In the genomic region with DNA sequence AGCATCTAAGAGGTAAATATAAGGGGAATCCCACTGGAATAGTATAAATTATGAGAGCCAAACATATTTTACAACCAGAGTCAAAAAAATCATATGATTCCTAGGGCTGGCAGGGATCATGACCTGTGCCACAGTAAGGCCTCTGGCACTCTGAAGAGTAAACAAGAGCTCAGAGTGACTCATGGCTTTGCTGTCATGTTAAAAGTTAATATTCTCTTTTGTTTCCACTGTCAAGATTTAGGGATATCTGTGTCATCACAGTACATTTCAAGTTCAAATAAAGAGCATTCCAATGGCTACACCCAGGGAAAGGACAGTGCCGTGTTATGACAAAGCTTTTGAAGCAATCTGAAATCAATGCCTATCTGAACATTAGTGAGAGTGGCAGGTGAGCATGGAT, we compare ENCODE assay signal across 27 mouse cellular contexts.
DNase-seq lines count a peak whose midpoint lies in the region; ATAC-seq and TF ChIP-seq lines count a peak whose summit lies in the region.
"Had no signal": no experiment of that assay in that cellular context is flagged by ENCODE, and none has a peak within 500 bp of the region (broad histone marks: within the 10 kb centered on the region; RNA-seq: fewer than 3 reads in every experiment).

No protein-coding gene starts in this region.

- H3K4me3 ChIP-seq in liver, postnatal 0 days (ENCODE audit: low read depth, low read length) = no peak overlapping the region
- no peak overlapping the region for H3K4me3 ChIP-seq in liver, embryonic 12.5 days
- no peak overlapping the region for H3K4me3 ChIP-seq in myocyte
- no peak overlapping the region for H3K4me3 ChIP-seq in intestine, postnatal 0 days (ENCODE audit: low read depth, low read length)
- H3K4me3 ChIP-seq: embryonic facial prominence, embryonic 13.5 days; erythroblast, embryonic 14.5 days; intestine, embryonic 15.5 days; layer of hippocampus, adult 2 months; limb, embryonic 13.5 days; midbrain, embryonic 15.5 days had no signal

- H3K9me3 ChIP-seq in liver, postnatal 0 days (ENCODE audit: low read length) = no peaks in the 10 kb centered on the region
- no peaks in the 10 kb centered on the region for H3K9me3 ChIP-seq in liver, embryonic 12.5 days (replicated peaks)
- H3K9me3 ChIP-seq in intestine, postnatal 0 days (ENCODE audit: control insufficient read depth) = no peaks in the 10 kb centered on the region
- H3K9me3 ChIP-seq: embryonic facial prominence, embryonic 13.5 days; intestine, embryonic 15.5 days; limb, embryonic 13.5 days; midbrain, embryonic 15.5 days had no signal

- no peaks in the 10 kb centered on the region for H3K27me3 ChIP-seq in liver, postnatal 0 days (ENCODE audit: insufficient read depth, low read length)
- H3K27me3 ChIP-seq in liver, embryonic 12.5 days (replicated peaks) = no peaks in the 10 kb centered on the region
- H3K27me3 ChIP-seq in myocyte (ENCODE audit: control insufficient read depth, insufficient read depth, insufficient read length) = no peaks in the 10 kb centered on the region
- no peaks in the 10 kb centered on the region for H3K27me3 ChIP-seq in intestine, postnatal 0 days (replicated peaks; ENCODE audit: control insufficient read depth, insufficient read depth, low read length)
- H3K27me3 ChIP-seq: embryonic facial prominence, embryonic 13.5 days; intestine, embryonic 15.5 days; limb, embryonic 13.5 days; midbrain, embryonic 15.5 days had no signal

- H3K79me2 ChIP-seq in myocyte (ENCODE audit: control insufficient read depth, insufficient read depth) = no peaks in the 10 kb centered on the region

- H3K4me1 ChIP-seq in liver, postnatal 0 days (ENCODE audit: insufficient read depth) = peaks cover 7% of the 10 kb centered on the region; the same call in 1 of the 2 replicates
- H3K4me1 ChIP-seq in liver, embryonic 12.5 days = no peaks in the 10 kb centered on the region
- no peaks in the 10 kb centered on the region for H3K4me1 ChIP-seq in intestine, postnatal 0 days (replicated peaks; ENCODE audit: control insufficient read depth, insufficient read depth, low read length)
- H3K4me1 ChIP-seq: intestine, embryonic 15.5 days; limb, embryonic 13.5 days; midbrain, embryonic 15.5 days had no signal

- DNase-seq in adrenal gland, adult 2 months = peak; percentile 43
- no peak for DNase-seq in adrenal gland, postnatal 4 days (ENCODE audit: low spot score in 2 of 2)
- no peak for DNase-seq in liver, postnatal 0 days
- peak; percentile 16 for DNase-seq in adrenal gland, postnatal 14 days
- no peak for DNase-seq in gastrocnemius, adult 8-10 months (ENCODE audit: low spot score in 2 of 2)
- DNase-seq: cerebellum, adult 18-20 months; cerebellum, postnatal 10 days; forebrain, postnatal 0 days; gastrocnemius, postnatal 14 days; lung, embryonic 14.5 days; lung, postnatal 14 days; right cerebral cortex, adult 18-20 months; spleen, adult 18-20 months; thymus, adult 2 months; thymus, postnatal 36 days had no signal

- peak; percentile 89 for ATAC-seq in liver, postnatal 0 days
- ATAC-seq in liver, embryonic 12.5 days = no peak
- no peak for ATAC-seq in intestine, postnatal 0 days
- ATAC-seq: CD4-positive, CD25-positive, alpha-beta regulatory T cell, adult 4 months; forebrain, postnatal 0 days; hindbrain, embryonic 16.5 days; intestine, embryonic 15.5 days; midbrain, embryonic 15.5 days had no signal

- 53% methylated on average over 1 of the region's 1 CpGs for WGBS in liver, postnatal 0 days (ENCODE audit: insufficient replicate concordance)
- 67% methylated on average over 1 of the region's 1 CpGs for WGBS in liver, embryonic 12.5 days (ENCODE audit: insufficient replicate concordance)
- 62% methylated on average over 1 of the region's 1 CpGs for WGBS in intestine, postnatal 0 days

- no peak for TF ChIP-seq POLR2A in myocyte (IDR thresholded peaks at IDR 0.05; ENCODE audit: insufficient read length, low read depth)

- H3K4me2 ChIP-seq in liver, postnatal 0 days (ENCODE audit: low read depth, low read length) = no peak overlapping the region
- no peak overlapping the region for H3K4me2 ChIP-seq in liver, embryonic 12.5 days
- H3K4me2 ChIP-seq in myocyte (ENCODE audit: low read depth) = peak overlapping the region; percentile 34
- no peak overlapping the region for H3K4me2 ChIP-seq in intestine, postnatal 0 days (replicated peaks; ENCODE audit: low read depth)
- H3K4me2 ChIP-seq: embryonic facial prominence, embryonic 13.5 days; intestine, embryonic 15.5 days; limb, embryonic 13.5 days; lung, embryonic 14.5 days; midbrain, embryonic 15.5 days had no signal

- no peak overlapping the region for H3ac ChIP-seq in myocyte (ENCODE audit: control insufficient read depth, insufficient read length)

- TF ChIP-seq EP300 in liver, postnatal 0 days (IDR thresholded peaks at IDR 0.05; ENCODE audit: low read depth) = peak; percentile 29; the same call in 1 of the 2 replicates

- peak overlapping the region; percentile 36 for H3K27ac ChIP-seq in liver, postnatal 0 days (ENCODE audit: low read depth)
- H3K27ac ChIP-seq in liver, embryonic 12.5 days = no peak overlapping the region
- no peak overlapping the region for H3K27ac ChIP-seq in intestine, postnatal 0 days (ENCODE audit: low read depth, low read length)
- H3K27ac ChIP-seq: embryonic facial prominence, embryonic 13.5 days; intestine, embryonic 15.5 days; layer of hippocampus, adult 2 months; limb, embryonic 13.5 days; liver, embryonic 14.5 days; midbrain, embryonic 15.5 days had no signal

- H3K9ac ChIP-seq in liver, postnatal 0 days (replicated peaks) = no peak overlapping the region
- no peak overlapping the region for H3K9ac ChIP-seq in liver, embryonic 12.5 days
- no peak overlapping the region for H3K9ac ChIP-seq in intestine, postnatal 0 days (ENCODE audit: low read depth, low read length)
- H3K9ac ChIP-seq: embryonic facial prominence, embryonic 13.5 days; forebrain, postnatal 0 days; intestine, embryonic 15.5 days; limb, embryonic 13.5 days; liver, embryonic 14.5 days; lung, embryonic 14.5 days; midbrain, embryonic 15.5 days had no signal

- no peak for TF ChIP-seq CTCF in liver, postnatal 0 days (IDR thresholded peaks at IDR 0.05; ENCODE audit: low read depth)
- no peak for TF ChIP-seq CTCF in intestine, postnatal 0 days (IDR thresholded peaks at IDR 0.05; ENCODE audit: low read depth)

- no peaks in the 10 kb centered on the region for H3K36me3 ChIP-seq in liver, postnatal 0 days (replicated peaks; ENCODE audit: insufficient read depth, low read length)
- H3K36me3 ChIP-seq in liver, embryonic 12.5 days = no peaks in the 10 kb centered on the region
- no peaks in the 10 kb centered on the region for H3K36me3 ChIP-seq in myocyte (ENCODE audit: control insufficient read depth, insufficient read depth)
- no peaks in the 10 kb centered on the region for H3K36me3 ChIP-seq in intestine, postnatal 0 days (ENCODE audit: control insufficient read depth, insufficient read depth)
- H3K36me3 ChIP-seq: embryonic facial prominence, embryonic 13.5 days; intestine, embryonic 15.5 days; limb, embryonic 13.5 days; midbrain, embryonic 15.5 days had no signal

TF ChIP-seq in myocyte, 11 proteins besides CTCF, POLR2A, EP300 and RAD21:
- TF ChIP-seq REST (IDR thresholded peaks at IDR 0.05; ENCODE audit: insufficient read depth, insufficient read length) (no peak), USF1 (IDR thresholded peaks at IDR 0.05; ENCODE audit: low read depth) (no peak), POLR2AphosphoS2 (IDR thresholded peaks at IDR 0.05; ENCODE audit: insufficient read length, low read depth) (no peak)

Comparison
In these comparisons a context has a peak if more than half of its experiments do, and no peak if none do; other contexts are left out.
1. DNase-seq: peak in adrenal gland, adult 2 months (single experiment) and adrenal gland, postnatal 14 days (single experiment); none in adrenal gland, postnatal 4 days (0 of 2), liver, postnatal 0 days (single experiment) and gastrocnemius, adult 8-10 months (0 of 2).